Mouse (Mus musculus) heart, adult 2 months (tissue): ENCODE measurements at regions not wholly inside any gene's neighbourhood (a gene's known extent, or its start where the extent isn't known, plus 50 kb on each side); places are given as distances from the start of the nearest gene placed in this dataset.

Source experiments
- DNase-seq, 2 experiments: peaks; one replicate each; pipeline ENCODE4 v3.0.0; 2021
- H3K27ac ChIP-seq: fragments of 200-600 bp; 2 replicates; pipeline ENCODE4 v1.8.1; 2022
- H3K27me3 ChIP-seq: fragments of 200-500 bp; 2 replicates; pipeline ENCODE4 v1.6.1; 2012; ENCODE audit warnings: mild to moderate bottlenecking, low read length, inconsistent platforms, mixed read lengths; ENCODE audit not compliant: control insufficient read depth, insufficient read depth
- H3K36me3 ChIP-seq: fragments of 200-500 bp; 2 replicates; pipeline ENCODE4 v1.6.1; 2012; ENCODE audit warnings: low read length, inconsistent platforms; ENCODE audit not compliant: control insufficient read depth, insufficient read depth
- H3K4me1 ChIP-seq: fragments of 200-500 bp; 2 replicates; pipeline ENCODE4 v1.6.1; 2011; ENCODE audit warnings: low read length; ENCODE audit not compliant: control insufficient read depth, insufficient read depth
- H3K4me3 ChIP-seq: fragments of 200-600 bp; 2 replicates; pipeline ENCODE4 v1.8.1; 2022
- H3K79me2 ChIP-seq: fragments of 200-500 bp; replicated peaks from 2 replicates; pipeline ENCODE4 v1.6.1; 2012; ENCODE audit warnings: mild to moderate bottlenecking, inconsistent platforms, low read length, moderate library complexity, mixed read lengths; ENCODE audit not compliant: control insufficient read depth, insufficient read depth
- H3K9ac ChIP-seq: fragments of 200-500 bp; 2 replicates; pipeline ENCODE4 v1.6.1; 2012; ENCODE audit warnings: low read depth, mild to moderate bottlenecking, control low read depth, inconsistent platforms, low read length, mixed read lengths
- CTCF ChIP-seq: fragments of 200-600 bp; IDR thresholded peaks from 2 replicates; pipeline ENCODE4 v1.8.1; 2022; ENCODE audit warnings: antibody characterized with exemption, mild to moderate bottlenecking, moderate library complexity
- EP300 ChIP-seq: fragments of 200-500 bp; IDR thresholded peaks from 2 replicates; pipeline ENCODE4 v1.6.1; 2011; ENCODE audit warnings: low read depth, low read length, control low read depth; ENCODE audit not compliant: insufficient read depth
- POLR2A ChIP-seq: fragments of 200-500 bp; IDR thresholded peaks from 2 replicates; pipeline ENCODE4 v1.6.1; 2011; ENCODE audit warnings: mild to moderate bottlenecking, low read depth, low read length, control low read depth; ENCODE audit not compliant: insufficient read depth
- WGBS: fragments of 180-500 bp; shearing (Covaris S2); methylation state at CpG from one replicate; pipeline ENCODE4 v1.1.7; 2018; 5-methylcytosine and 5-hydroxymethylcytosine counted together
- intact Hi-C: fragments of 180-260 bp; cut with DNase I; formaldehyde crosslinking; loops from one replicate; pipeline ENCODE4 v1.15.1; 2025

DNA sequence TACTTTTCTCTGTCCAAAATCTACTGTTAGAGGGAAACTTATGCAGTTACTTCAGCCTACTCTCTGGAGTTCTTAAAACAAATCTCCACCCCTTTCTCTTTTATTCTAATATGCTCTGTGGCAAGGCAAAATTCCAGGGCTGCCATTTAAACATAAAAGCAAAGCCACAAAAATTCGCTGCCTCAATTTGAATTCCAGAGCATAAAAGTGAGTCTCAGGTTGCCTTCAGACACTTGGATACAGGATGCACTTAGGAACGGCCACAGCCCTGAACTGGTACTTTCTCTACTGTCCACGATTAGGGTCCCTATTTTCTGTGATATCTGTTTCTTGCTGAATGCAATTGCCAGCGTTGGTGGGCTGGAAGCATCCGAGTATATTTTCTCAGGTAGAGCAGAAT, 330.9 kb upstream of the Btbd3 start:
- H3K27me3 ChIP-seq, result no peaks in the 10 kb centered on the region
- TF ChIP-seq EP300 (no peak), CTCF (no peak), POLR2A (no peak)
- 71% methylated on average over 5 of the region's 5 CpGs for WGBS
- H3K9ac ChIP-seq, result no peak overlapping the region
- H3K79me2 ChIP-seq, result no peaks in the 10 kb centered on the region
- H3K27ac ChIP-seq, result no peak overlapping the region
- no peak overlapping the region for H3K4me3 ChIP-seq
- no peaks in the 10 kb centered on the region for H3K4me1 ChIP-seq
- no peaks in the 10 kb centered on the region for H3K36me3 ChIP-seq
- DNase-seq, result no peak
- intact Hi-C loops, result no loop called here

DNA sequence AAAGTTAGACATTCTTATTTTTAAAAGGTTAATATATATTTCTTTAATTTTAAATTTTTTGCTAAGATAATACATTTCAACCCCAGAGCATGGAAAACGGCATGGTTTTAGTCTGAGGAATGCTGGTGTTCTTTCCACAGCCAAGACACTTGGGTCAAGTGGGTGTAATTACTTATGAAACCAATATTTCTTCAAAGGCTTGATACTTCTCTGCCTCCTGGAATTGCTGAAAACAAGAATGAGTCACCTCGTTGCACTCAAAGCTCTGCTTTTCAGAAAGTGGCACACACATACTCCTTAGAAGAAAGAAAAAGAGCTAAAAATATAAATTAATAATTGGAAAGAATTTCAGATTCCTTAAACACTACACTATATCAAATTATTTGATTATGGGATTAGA, 331.8 kb upstream of the Btbd3 start:
- no peak for DNase-seq
- Histone ChIP-seq H3K4me1 (no peaks in the 10 kb centered on the region), H3K9ac (no peak overlapping the region), H3K27me3 (no peaks in the 10 kb centered on the region), H3K27ac (no peak overlapping the region), H3K36me3 (no peaks in the 10 kb centered on the region), H3K79me2 (no peaks in the 10 kb centered on the region), H3K4me3 (no peak overlapping the region)
- intact Hi-C loops, result no loop called here
- TF ChIP-seq EP300 (no peak), POLR2A (no peak), CTCF (no peak)
- 66% methylated on average over 2 of the region's 2 CpGs for WGBS

DNA sequence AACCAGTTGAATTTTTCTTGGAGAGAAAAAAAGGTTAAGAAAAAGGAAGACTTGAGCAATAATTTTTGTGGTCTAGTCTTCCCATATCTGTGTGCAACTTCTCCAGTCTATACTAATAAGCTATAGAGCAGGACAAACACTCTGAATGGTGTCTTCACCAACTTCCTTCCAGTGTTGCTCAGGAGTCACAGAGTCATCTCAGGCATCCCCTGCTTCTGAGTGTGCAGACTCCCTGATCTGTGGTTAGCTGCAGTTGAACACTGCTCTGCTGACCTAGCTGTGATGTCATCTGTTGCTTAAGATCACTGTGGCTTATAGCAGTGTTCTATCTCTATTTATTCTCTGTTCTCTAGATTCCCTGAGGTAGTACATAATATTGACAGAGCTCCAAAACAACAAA, 357.9 kb upstream of the Btbd3 start:
- H3K4me1 ChIP-seq, result no peaks in the 10 kb centered on the region
- H3K27me3 ChIP-seq, result no peaks in the 10 kb centered on the region
- H3K27ac ChIP-seq, result no peak overlapping the region
- H3K79me2 ChIP-seq, result no peaks in the 10 kb centered on the region
- TF ChIP-seq EP300 (no peak), CTCF (no peak), POLR2A (no peak)
- H3K4me3 ChIP-seq, result no peak overlapping the region
- intact Hi-C loops, result no loop called here
- DNase-seq, result no peak
- no peak overlapping the region for H3K9ac ChIP-seq
- no peaks in the 10 kb centered on the region for H3K36me3 ChIP-seq

DNA sequence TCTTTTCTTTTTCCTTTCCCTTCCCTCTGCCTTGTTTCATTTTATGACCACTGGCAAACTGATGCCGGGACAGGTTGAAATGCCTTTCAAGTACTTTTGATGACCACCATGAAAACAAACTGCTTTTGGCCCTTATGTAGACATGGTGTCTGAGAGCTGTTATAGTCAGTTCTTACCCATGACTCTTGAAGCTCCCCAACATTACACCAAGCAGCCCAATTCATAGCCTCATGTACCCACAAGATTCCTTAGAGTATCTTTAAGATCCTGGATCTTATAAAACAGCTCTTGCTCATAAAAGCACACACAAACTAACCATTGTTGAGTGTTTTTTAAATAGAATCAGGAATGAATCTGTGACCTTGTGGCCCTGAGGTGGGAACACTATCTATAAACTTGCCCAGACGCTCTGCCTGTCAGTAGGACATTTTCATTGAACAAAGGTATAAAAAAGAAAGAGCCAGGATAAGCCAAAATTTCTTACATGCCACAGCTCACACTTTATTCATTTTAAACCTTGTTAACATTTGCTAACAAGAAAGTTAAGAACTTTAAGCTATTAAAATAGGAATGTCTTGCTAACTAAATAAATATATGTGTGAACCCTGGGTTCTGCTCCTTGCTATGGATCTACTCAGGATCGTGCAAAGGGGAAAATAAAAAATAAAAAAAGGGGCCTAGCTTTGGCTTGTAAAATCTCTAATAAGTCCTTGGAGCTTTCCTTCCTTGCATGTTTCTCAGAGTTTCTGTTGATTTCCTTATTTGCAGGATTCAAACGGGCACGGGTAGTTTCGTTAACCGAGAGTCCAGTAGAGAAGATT, 375.9 kb upstream of the Btbd3 start:
- Histone ChIP-seq H3K4me3 (no peak overlapping the region), H3K27me3 (no peaks in the 10 kb centered on the region), H3K4me1 (no peaks in the 10 kb centered on the region), H3K9ac (no peak overlapping the region), H3K27ac (no peak overlapping the region), H3K36me3 (no peaks in the 10 kb centered on the region), H3K79me2 (no peaks in the 10 kb centered on the region)
- intact Hi-C loops, result no loop called here
- TF ChIP-seq EP300, result no peak
- TF ChIP-seq CTCF, result no peak
- TF ChIP-seq POLR2A, result no peak
- DNase-seq, result no peak
- WGBS, result 53% methylated on average over 7 of the region's 7 CpGs

DNA sequence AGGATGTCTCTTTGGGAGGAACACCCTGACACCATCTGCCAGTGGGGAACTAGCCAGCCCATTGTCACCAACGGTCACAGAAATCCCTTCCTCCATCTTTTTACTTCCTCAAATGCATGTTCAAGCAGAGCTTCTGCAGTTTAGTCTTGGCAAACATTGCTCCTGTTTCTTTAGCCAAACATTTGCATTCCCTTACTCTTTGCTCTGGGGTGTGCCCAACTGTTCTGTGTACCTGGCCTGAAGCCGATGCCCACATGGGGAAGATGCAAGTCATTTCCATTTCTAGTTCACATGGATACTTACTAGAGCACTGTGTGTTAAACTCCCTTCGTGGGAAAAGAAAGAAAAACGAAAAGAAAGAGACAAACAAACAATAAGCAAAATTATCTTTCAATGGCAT, 386.7 kb upstream of the Btbd3 start:
- no peak overlapping the region for H3K27ac ChIP-seq
- H3K4me3 ChIP-seq, result no peak overlapping the region
- no peaks in the 10 kb centered on the region for H3K79me2 ChIP-seq
- H3K36me3 ChIP-seq, result no peaks in the 10 kb centered on the region
- H3K9ac ChIP-seq, result no peak overlapping the region
- DNase-seq, result no peak
- no peak for TF ChIP-seq CTCF
- TF ChIP-seq EP300, result no peak
- no peak for TF ChIP-seq POLR2A
- 62% methylated on average over 4 of the region's 4 CpGs for WGBS
- no peaks in the 10 kb centered on the region for H3K4me1 ChIP-seq
- no peaks in the 10 kb centered on the region for H3K27me3 ChIP-seq
- intact Hi-C loops, result no loop called here

DNA sequence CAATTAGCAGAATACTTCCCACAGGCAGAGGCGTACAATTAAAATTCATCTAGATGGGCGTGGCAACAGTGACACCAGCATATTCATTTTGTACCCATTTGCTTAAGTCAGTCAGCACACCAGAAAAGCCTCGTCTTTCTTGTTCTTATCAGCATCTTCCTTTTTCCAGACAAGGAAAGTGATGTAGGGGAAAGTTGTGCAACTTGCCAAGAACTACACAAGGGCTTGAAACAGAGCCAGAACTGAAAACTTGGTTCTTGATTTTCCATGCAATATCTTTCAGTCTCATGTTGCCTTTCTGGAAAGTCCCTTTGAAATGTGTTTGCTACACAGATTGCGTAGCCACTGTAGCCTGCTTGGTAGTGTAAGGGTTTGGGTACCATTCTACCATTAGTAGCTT, 401.9 kb upstream of the Btbd3 start:
- intact Hi-C loops, result no loop called here
- 29% methylated on average over 4 of the region's 4 CpGs for WGBS
- DNase-seq, result peak in 1 of 2 experiments; percentile 14
- Histone ChIP-seq H3K79me2 (no peaks in the 10 kb centered on the region), H3K36me3 (no peaks in the 10 kb centered on the region), H3K27me3 (no peaks in the 10 kb centered on the region), H3K9ac (no peak overlapping the region), H3K4me1 (no peaks in the 10 kb centered on the region), H3K4me3 (no peak overlapping the region), H3K27ac (no peak overlapping the region)
- no peak for TF ChIP-seq POLR2A
- no peak for TF ChIP-seq CTCF
- no peak for TF ChIP-seq EP300
